Comparison of ENCODE assay signal across 1 mouse cellular context in genomic region chr16:10780631-10781120, GRCm38 (mm10).
A peak's percentile ranks its signal among the peaks of the same experiment; 100 is the strongest.
TF ChIP-seq lines count a peak whose summit lies in the region.

No protein-coding gene starts in this region.

TF ChIP-seq in CH12.LX, 34 proteins besides CTCF, POLR2A, EP300 and RAD21:
- TF ChIP-seq ZMIZ1 (IDR thresholded peaks at IDR 0.05; ENCODE audit: low read depth, low read length) (0 out of 2 replicates have a peak, but pooled peaks have one; percentile 17), GABPA (IDR thresholded peaks at IDR 0.05; ENCODE audit: insufficient replicate concordance, low read depth, low read length) (no peak)
